Mouse (Mus musculus) lung, postnatal 0 days (tissue): ENCODE data around the gene Abca1. TPM values are rescaled to one million over a fixed set of nuclear protein-coding genes. Genes with fewer than 3 reads are reported as not detected.

Source experiments
- ATAC-seq: fragments of 200-750 bp; cut with Nextera tagmentation; 2 replicates; pipeline ENCODE4 v1.8.0; 2017; ENCODE audit warnings: moderate library complexity
- DNase-seq: peaks from one replicate; pipeline ENCODE4 v3.0.0-alpha.2; 2016; ENCODE audit warnings: low spot score
- H3K27ac ChIP-seq: fragments of 300-500 bp; sonication (generic); 2 replicates; pipeline ENCODE4 v1.5.1; 2014; ENCODE audit warnings: antibody characterized with exemption, mild to moderate bottlenecking, low read length, mixed read lengths
- H3K27me3 ChIP-seq: fragments of 300-500 bp; sonication (generic); replicated peaks from 2 replicates; pipeline ENCODE4 v1.6.1; 2014; ENCODE audit warnings: low read length, mixed read lengths; ENCODE audit not compliant: insufficient read depth
- H3K36me3 ChIP-seq: fragments of 300-500 bp; sonication (generic); 2 replicates; pipeline ENCODE4 v1.6.1; 2014; ENCODE audit warnings: low read length, mixed read lengths; ENCODE audit not compliant: insufficient read depth
- H3K4me1 ChIP-seq: fragments of 300-500 bp; sonication (generic); 2 replicates; pipeline ENCODE4 v1.6.1; 2014; ENCODE audit warnings: antibody characterized with exemption, low read depth, low read length, mixed read lengths; ENCODE audit not compliant: insufficient read depth
- H3K4me2 ChIP-seq: fragments of 300-500 bp; sonication (generic); replicated peaks from 2 replicates; pipeline ENCODE4 v1.6.1; 2014; ENCODE audit warnings: low read depth, mild to moderate bottlenecking, low read length, moderate library complexity, mixed read lengths
- H3K4me3 ChIP-seq: fragments of 300-500 bp; sonication (generic); 2 replicates; pipeline ENCODE4 v1.5.1; 2014; ENCODE audit warnings: low read depth, low read length
- H3K9ac ChIP-seq: fragments of 300-500 bp; sonication (generic); replicated peaks from 2 replicates; pipeline ENCODE4 v1.6.1; 2014; ENCODE audit warnings: low read depth, mild to moderate bottlenecking
- H3K9me3 ChIP-seq: fragments of 300-500 bp; sonication (generic); 2 replicates; pipeline ENCODE4 v1.6.1; 2016; ENCODE audit warnings: low read length, mixed read lengths
- CTCF ChIP-seq: IDR thresholded peaks from 2 replicates; pipeline ENCODE4 v1.5.1; 2016; ENCODE audit warnings: antibody characterized with exemption, mild to moderate bottlenecking
- EP300 ChIP-seq: IDR thresholded peaks from 2 replicates; pipeline ENCODE4 v1.6.1; 2016; ENCODE audit warnings: antibody characterized with exemption, mild to moderate bottlenecking, control low read depth
- WGBS: fragments of 180-500 bp; shearing (Covaris S2); extraction: QIAGEN DNeasy Blood & Tissue Kit; methylation state at CpG from one replicate; pipeline ENCODE4 v1.1.7; 2014; 5-methylcytosine and 5-hydroxymethylcytosine counted together
- polyA plus RNA-seq: library from polyadenylated mRNA; unstranded; fragments of >200 nt; fragmentation: Nextera tagmentation; extraction: Ambion mirVana; gene quantifications from 2 replicates; pipeline ENCODE4 v1.2.1, GENCODE M21; 2015

The Abca1 gene
- polyA plus RNA-seq, 1 experiment from 2014 or later: 3.7 TPM

DNA sequence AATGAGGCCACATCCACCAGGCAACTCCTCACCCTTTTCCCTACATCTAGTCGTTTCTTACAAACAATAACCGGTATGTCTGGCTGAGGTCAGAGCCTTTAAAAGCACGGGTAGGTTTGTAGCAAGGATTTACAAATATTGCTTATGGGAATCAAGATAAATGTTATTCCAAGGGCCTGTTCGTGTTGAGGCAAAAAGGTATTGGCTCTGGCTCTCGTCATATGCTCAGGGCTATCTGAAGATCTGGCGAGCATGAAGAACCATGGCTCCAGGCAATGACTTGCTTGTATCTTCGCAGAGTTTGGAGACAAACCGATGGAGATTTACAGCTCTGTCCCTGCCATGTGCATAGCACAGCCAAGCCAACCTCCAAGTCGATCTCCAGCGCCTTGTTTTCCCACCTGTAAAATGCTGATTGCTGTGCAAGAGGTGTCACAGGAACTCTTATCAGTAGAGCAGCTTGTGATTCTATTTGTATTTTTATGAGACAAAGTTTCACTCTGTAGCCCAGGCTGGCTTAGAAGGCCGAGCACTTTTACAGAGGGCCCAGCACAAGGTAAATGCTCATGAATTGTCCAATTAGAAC, 29.9 kb downstream of the Abca1 start:
- TF ChIP-seq EP300 (no peak), CTCF (no peak)
- Histone ChIP-seq H3K4me3 (no peak overlapping the region), H3K4me1 (no peaks in the 10 kb centered on the region; the same call in 1 of the 2 replicates), H3K27me3 (no peaks in the 10 kb centered on the region), H3K27ac (no peak overlapping the region), H3K9me3 (no peaks in the 10 kb centered on the region), H3K9ac (no peak overlapping the region), H3K4me2 (no peak overlapping the region), H3K36me3 (peaks cover 55% of the 10 kb centered on the region)
- 84% methylated on average over 11 of the region's 11 CpGs for WGBS
- DNase-seq (no peak), ATAC-seq (no peak)

DNA sequence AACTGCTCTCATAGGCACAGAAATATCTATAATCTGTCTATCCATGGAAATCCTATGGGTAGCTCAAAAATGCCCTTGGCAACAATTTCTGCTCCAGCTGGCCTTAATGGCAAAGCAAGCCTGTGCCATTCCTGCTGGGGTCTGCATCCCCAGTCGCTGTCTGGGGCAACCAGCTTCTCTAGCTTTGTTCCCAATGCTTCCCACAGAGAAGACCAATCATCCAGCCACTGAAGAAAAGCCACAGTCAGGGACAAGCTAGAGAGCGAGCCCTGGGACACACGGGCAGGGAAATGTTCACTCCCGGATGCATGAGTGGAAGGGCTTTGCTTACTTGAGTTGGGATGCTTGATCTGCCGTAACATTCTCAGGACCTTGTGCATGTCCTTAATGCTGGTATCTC, 32.4 kb downstream of the Abca1 start:
- DNase-seq: no peak
- Histone ChIP-seq H3K27ac (no peak overlapping the region), H3K9ac (no peak overlapping the region), H3K9me3 (no peaks in the 10 kb centered on the region), H3K36me3 (peaks cover 57% of the 10 kb centered on the region), H3K4me2 (no peak overlapping the region), H3K4me1 (peaks cover 2% of the 10 kb centered on the region; the same call in 1 of the 2 replicates), H3K27me3 (no peaks in the 10 kb centered on the region), H3K4me3 (no peak overlapping the region)
- WGBS: 94% methylated on average over 5 of the region's 5 CpGs
- TF ChIP-seq EP300 (no peak), CTCF (no peak)
- no peak for ATAC-seq

DNA sequence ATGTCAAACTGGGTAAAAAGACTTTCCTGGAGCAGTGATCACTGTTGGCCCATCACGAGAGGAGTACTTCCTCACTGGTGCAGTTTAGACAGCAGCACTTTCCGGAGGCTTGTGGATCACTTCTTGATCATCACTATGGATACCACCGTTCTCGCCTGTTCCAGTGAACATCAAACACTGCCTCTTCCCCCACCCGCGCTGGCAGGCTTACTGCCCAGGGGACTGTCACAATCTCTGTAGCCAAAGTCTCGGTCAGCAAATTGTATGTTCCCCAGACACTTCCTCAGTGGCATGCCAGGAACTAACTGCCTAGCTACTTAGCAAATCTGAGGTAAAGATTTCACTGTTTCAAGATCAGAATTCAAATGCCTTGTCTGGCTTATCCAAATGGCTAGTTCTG, 32.9 kb downstream of the Abca1 start:
- Histone ChIP-seq H3K36me3 (peaks cover 52% of the 10 kb centered on the region), H3K4me1 (peaks cover 5% of the 10 kb centered on the region; the same call in 1 of the 2 replicates), H3K9me3 (no peaks in the 10 kb centered on the region), H3K4me3 (no peak overlapping the region), H3K4me2 (no peak overlapping the region), H3K27ac (no peak overlapping the region), H3K9ac (no peak overlapping the region), H3K27me3 (no peaks in the 10 kb centered on the region)
- 94% methylated on average over 7 of the region's 7 CpGs for WGBS
- ATAC-seq (no peak), DNase-seq (peak; percentile 30)
- TF ChIP-seq CTCF (no peak), EP300 (no peak)

DNA sequence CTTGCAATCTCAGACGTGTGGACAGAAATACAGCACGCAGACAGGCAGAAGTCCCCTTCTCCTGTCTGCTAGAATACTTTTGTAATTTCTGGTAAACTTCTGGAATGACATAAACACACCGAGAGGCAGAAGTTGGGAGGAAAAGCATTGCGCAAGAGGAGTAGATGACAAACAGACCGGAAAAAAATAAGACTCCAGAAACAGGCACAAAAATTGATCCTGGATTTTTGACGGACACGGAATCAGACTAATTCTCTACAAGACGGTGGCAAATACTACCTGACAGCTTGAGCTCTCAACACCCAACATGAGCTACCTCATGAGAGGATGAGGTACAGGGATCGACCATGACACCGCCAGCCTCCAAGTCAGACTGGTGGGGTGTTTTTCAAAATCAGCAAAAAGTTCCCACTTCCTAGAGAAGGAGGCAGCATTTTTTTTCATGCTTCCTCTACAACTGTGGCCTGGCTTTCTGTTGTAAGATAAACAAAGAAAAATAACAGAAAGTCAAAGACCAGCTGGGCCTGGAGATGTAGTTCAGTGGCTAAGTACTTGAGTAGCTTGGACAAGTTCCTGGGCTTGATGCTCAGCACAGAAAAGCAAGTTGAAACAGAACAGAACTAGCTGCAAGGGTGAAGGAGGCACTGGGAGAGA, 34.7 kb downstream of the Abca1 start:
- H3K4me2 ChIP-seq: no peak overlapping the region
- no peaks in the 10 kb centered on the region for H3K27me3 ChIP-seq
- DNase-seq: peak; percentile 27
- no peak overlapping the region for H3K9ac ChIP-seq
- ATAC-seq: 0 out of 2 replicates have a peak, but pooled peaks have one; percentile 8
- TF ChIP-seq CTCF: no peak
- H3K9me3 ChIP-seq: no peaks in the 10 kb centered on the region
- H3K4me3 ChIP-seq: no peak overlapping the region
- 72% methylated on average over 10 of the region's 10 CpGs for WGBS
- H3K27ac ChIP-seq: no peak overlapping the region
- H3K36me3 ChIP-seq: peaks cover 42% of the 10 kb centered on the region
- H3K4me1 ChIP-seq: peaks cover 5% of the 10 kb centered on the region; the same call in 1 of the 2 replicates

DNA sequence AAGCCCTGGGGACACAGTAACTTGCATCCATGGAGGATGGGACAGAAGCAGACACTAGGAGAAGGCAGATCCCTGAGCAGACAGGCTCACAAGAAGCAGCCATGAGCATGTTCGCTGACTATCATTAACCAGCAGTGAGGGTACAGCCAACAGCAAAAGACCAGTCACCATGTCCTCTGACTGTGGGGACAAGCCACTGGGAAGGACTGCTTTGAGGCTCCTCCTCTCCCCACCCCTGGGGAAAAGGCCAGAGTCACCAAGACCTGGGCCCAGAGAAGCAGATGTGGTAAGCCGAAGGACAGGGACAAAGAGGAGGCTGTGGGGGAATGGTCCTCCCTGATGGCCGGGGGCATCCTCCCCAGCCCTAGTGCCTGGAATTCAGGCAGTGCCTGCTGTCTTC, 37.4 kb downstream of the Abca1 start:
- H3K27me3 ChIP-seq: no peaks in the 10 kb centered on the region
- TF ChIP-seq CTCF (no peak), EP300 (no peak)
- DNase-seq (no peak), ATAC-seq (no peak)
- H3K27ac ChIP-seq: no peak overlapping the region
- peaks cover 19% of the 10 kb centered on the region for H3K36me3 ChIP-seq
- no peaks in the 10 kb centered on the region for H3K9me3 ChIP-seq
- H3K4me2 ChIP-seq: no peak overlapping the region
- H3K4me1 ChIP-seq: peaks cover 5% of the 10 kb centered on the region; the same call in 1 of the 2 replicates
- WGBS: 82% methylated on average over 3 of the region's 3 CpGs
- no peak overlapping the region for H3K9ac ChIP-seq
- no peak overlapping the region for H3K4me3 ChIP-seq

DNA sequence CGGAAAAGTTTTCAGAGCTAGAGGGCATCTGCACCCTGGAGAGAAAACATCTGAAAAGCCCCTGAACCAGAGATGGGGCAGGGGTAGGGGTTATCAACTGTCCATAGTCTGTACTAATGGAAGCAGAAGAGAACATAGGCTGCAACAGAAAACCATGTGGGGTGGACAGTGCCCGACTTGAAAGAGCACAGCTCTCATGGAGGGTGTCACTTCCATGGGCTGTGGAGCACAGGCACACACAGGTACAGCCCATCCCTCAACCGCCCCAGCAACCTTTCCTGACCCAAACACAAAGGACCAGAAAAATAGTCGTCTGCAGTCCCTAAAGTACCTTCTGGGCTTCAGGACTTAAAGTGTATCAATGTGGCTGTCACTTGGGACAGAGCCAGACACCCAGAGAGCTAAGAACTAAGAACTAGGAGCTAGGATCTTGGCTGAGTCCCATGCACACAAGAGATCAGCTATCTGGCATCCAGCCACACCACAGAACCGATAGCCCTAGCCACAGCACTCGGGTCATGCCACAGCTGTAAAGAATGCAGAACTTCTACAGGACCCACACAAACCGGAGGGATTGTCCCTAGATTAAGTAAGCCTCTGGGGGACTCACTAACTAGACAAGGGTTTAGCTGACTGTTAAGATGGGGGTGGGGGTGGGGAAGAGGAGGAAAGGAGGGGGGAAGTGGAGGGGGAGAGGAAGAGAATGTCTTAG, 38.0 kb downstream of the Abca1 start:
- H3K4me3 ChIP-seq: no peak overlapping the region
- no peaks in the 10 kb centered on the region for H3K27me3 ChIP-seq
- H3K27ac ChIP-seq: no peak overlapping the region
- H3K4me2 ChIP-seq: no peak overlapping the region
- TF ChIP-seq EP300 (no peak), CTCF (no peak)
- H3K4me1 ChIP-seq: peaks cover 5% of the 10 kb centered on the region; the same call in 1 of the 2 replicates
- peaks cover 12% of the 10 kb centered on the region for H3K36me3 ChIP-seq
- ATAC-seq: peak; percentile 22; the same call in 1 of the 2 replicates
- WGBS: 46% methylated on average over 7 of the region's 7 CpGs
- DNase-seq: peak; percentile 50
- H3K9ac ChIP-seq: no peak overlapping the region
- H3K9me3 ChIP-seq: no peaks in the 10 kb centered on the region
